Mouse (Mus musculus) ovary, adult 18-20 months (tissue): ENCODE results near the gene Dazap2.
"Not testable (repeated sequence)": the region's sequence is repeated elsewhere in the genome, so short reads cannot be mapped to it uniquely, and the experiment has no call there.

Experiments
- DNase-seq: peaks from one replicate; pipeline ENCODE4 v3.0.0; 2022; ENCODE audit warnings: low spot score, mixed read lengths

Dazap2 gene

DNA sequence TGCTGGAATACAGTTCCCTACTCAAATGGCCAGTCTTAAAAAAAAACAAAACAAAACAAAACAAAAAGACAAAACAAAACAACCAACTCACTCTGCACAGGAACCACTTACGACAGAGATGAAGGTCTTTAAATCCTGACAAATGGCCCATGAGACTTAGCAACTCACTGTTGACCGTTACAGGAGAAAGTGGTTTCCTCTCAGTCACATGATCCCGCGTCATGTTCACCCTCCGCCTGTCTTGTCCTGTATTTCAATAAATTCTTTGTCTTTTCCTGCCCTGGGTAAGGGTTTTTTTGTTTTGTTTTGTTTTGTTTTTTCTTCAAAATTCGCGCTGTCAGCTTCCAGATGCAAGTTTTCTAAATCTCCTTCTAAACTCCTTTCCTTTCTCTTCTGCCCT, 3.2 kb upstream of the Dazap2 start:
- no peak for DNase-seq

DNA sequence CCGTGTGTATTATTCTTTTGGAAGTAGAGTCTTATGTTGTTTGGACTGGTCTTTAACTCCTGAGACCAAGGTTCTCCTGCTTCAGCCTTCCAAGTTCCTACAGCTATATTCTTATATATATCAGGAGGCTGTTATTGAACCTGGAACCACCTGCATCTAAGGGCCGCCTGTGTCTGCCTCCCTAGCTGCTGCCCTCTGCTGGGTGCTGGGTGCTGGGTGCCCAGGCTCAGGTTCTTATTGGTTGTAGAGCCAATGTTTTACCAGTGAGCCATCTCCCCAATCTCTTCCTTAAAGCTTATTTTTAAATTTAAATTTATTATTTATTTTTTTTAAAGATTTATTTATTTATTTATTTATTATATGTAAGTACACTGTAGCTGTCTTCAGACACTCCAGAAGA, 2.7 kb upstream of the Dazap2 start:
- DNase-seq: no peak

DNA sequence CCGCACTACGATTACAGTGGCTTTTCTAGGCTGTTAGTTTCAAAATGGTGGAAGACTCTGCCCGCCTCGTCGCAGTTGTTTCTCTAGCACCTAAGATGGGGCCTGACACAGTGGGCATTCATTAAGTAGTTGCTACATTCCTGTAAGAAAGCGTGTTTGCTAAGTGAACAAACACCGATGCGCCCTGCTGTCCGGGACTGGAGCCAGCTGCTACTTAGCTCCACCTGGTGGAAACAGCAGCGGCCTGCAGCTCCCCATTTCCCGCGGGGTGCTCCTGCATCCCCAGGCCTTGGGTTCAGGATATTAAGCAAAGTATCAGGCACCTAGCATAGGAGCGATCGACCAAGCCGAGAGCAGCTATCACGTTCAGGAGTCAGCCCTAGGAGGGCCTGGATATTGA, 1.6 kb upstream of the Dazap2 start:
- peak; percentile 37 for DNase-seq

DNA sequence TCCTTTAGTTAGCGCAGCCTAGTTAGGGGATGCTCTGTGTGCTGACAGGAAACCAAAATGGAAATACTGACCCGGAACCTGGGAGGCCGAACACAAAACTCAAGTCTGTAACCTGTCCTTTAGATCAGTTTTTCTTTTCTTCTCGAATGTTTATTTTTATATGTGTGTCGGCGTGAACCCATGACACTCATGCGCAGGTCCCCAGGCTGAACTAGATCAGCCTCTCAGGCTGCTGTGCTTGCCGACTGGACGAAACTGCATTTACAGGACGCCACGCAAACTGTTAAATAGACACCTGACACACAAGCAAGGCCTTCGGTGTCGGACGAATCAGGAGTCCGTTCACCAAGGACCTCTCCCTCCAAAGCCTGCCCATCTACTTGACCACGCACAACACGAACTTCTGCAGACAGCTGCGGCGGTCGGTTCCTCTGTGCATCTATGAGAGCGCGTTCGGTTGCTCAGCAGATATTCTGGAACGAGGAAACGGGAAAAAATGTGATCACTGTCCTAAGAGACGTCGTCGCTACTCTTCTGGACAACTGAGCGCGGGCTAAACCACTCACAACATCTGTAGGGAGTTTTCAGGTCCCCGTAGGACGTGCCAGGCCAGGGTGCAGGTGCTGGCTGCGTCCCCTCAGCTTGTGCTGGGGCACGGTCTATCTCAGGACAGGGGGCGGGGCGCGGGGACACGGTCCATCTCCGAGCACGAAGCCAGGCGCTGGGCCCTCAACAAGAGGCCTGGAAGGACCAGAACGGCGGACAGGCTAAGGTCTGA, 742 bp upstream of the Dazap2 start:
- DNase-seq: no peak

DNA sequence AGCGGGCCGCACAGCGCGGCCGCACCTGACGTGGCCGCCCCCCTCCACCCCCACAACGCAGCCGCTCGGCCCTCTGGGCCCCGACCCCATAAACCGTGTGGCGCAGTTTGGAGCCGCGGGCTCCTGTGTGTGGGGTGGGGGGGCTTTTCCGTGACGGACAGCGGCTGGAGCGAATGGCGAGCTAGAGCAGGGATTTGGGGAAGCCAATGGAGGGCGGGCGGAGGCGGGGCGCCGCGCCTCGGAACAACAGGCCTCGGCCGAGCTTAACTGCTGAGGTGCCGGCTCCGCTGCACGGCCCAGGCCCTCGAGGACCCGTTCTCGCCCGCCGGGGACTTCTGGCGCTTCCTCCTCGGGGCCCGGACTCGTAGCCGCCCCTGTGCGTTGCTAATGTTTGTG, 674 bp downstream of the Dazap2 start:
- peak; percentile 83 for DNase-seq

DNA sequence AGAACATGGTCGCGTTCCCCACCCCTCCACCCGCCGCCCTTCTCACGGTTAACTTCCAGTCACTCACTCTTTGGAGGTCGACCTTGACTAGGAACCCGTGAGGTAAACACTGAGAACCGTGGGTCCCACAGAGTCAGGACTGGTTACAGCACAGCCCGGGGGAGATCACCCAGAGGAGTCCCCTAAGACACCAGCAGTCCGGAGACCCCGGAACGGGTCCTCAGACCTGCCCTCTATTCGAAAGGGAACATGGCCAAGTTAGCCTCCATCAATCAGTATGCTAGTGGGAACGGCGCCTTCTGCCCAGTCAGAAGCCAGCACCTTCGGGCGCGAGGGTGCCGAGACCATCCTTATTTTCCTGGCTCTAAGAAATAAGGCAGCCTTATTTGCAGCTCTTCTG, 1.1 kb downstream of the Dazap2 start:
- no peak for DNase-seq

DNA sequence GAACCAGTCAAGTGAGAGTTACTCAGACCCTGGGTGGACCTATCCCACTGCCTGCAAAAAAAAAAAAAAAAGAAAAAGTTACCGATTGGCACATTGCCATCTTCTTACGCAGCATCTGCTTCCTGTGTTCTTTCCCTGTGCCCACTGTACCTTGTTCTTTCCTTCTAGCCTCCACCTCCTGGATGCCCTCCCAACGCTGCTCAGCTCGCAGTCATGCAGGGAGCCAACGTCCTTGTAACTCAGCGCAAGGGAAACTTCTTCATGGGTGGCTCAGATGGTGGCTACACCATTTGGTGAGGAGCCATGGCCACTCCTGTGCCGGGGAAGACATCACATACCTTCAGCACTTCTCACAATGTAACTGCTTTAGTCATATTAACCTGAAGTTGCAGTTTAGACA, 4.1 kb downstream of the Dazap2 start:
- no peak for DNase-seq

DNA sequence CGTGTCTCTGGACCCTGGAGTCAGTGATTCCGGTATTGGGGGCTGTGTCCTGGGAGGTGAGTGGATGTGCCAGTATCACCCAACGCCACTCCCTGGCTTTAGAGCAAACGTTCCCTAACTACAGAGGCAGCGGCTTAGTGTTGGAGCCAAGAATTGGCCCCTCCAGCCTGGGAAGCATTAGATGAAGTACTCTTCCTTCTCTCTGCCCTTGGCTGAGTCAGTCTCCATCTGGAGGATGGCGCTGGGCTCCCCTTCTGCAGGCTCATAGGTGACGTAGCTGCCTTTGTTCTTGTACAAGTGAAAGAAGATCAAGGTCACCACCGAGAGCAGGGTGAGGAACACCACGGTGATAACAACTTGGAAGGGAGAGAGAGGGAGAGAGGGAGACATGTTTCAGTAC, 6.5 kb downstream of the Dazap2 start:
- not testable (repeated sequence) for DNase-seq

DNA sequence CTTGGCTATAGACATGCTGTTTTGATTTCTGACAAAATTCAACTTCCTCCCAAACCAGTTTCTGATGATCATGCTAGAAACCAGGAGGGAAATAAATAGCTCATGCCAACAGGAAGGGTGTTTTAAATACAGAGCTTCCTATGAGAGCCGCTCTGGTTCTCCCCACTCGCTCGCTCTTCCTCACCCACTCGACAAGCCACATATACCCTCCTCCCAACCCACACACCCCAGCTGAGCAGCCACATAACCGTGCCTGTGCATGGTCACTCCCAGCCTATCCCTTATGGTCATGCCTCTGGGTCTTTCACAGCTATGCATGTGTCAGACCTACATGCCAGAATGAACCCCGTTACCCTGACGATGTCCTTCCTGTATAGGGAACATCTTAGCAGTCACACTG, 7.0 kb downstream of the Dazap2 start:
- no peak for DNase-seq

DNA sequence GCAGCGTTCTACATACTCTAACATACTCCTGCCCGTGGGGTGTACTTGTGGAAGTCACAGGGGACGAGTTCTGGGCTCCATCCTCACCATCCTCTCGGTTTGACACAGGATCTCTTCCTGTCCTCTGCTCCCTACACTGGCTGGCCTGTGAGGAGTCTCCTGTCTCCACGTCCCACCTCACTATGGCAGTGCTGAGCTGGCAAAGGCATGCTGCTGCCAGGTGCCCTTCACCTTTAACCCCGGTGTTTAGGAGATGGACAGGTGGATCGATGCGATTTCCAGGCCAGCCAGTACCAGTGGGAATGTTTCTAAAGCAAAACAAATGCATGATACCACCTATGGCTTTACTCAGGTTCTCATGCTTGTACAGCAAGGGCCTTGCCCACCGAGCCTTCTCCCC, 8.6 kb downstream of the Dazap2 start:
- no peak for DNase-seq

DNA sequence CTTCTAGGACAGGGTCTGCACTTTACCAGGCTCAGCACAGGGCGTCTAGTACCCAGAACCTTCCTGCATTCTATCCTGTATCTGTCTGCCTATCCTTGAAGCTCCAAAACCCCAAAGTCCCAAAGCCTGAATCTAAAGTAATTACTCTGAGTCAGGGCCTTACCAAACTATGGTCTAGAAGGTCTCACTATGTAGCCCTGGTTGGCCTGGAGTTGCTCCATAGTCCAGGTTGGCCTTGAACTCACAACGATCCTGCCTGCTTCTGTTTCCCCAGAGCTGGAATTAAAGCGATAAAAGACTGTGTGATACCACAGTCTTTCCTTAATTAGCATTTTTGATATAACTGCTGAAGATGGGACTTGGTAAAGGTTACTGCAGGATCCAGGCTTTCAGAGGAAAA, 9.3 kb downstream of the Dazap2 start:
- DNase-seq: no peak

DNA sequence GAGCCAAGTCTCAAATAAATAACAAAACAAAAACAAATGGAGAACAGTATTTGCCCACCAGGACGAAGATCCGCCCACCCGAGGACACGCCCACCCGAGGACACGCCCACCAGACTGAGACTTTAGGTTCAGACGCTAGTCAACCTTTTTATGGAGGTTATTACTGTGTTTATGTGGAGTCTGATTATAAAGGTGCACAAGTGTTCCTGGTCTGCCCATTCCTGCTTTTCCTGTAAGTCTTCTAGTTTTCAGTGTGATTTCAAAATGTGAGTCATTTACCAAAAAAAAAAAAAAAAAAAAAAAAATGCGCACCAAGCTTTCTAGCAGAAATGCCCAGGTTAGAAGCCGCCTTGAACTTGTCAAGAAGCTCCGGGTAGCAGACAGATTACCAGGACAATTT, 12.1 kb downstream of the Dazap2 start:
- DNase-seq: no peak

DNA sequence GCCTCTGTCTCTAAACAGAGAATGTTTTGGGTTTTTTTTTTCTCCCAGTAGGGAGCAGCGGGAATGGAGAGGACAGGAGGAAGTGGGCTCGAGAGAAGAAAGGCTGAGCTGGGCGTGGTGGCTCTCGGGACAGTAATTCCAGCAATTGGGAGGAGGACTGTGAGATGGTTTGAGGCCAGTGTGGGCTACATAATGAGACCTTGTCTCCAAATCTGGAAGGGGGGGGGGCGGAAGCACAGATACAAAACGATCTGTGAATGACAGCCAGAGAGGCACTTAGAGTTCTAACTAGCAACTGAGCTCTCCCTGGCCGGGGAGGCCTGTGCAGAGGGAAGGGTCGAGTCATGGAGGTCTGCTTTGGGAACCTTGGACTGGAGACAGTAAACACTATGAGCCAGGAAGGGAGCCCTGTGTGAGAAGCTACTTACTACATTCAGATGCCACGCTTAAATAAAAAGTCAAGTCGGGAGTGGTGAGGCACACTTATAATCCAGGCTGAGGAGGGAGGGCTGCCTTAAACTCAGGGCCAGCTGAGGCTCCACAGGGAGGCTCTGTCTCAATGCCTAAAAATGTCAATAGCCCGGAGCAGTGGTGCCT, 12.7 kb downstream of the Dazap2 start:
- no peak for DNase-seq

DNA sequence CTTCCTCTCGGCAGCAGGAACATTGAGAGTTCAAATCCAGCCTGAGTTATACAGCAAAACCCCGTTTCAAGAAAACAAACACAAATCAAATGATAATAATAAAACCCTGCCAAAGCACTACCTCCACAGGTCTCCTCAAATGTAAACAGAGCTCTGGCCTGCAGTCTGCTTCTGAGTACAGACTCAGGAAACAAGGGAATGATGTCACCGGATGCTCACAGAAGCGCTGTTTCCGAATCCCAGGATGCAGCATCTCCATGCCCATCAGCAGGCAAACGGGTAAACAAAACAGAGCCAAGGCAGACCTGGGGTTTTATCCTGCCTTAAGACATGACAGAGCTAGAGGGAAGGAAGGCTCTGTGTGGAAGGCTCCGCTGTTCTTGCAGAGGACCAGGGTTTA, 13.6 kb downstream of the Dazap2 start:
- DNase-seq: no peak

DNA sequence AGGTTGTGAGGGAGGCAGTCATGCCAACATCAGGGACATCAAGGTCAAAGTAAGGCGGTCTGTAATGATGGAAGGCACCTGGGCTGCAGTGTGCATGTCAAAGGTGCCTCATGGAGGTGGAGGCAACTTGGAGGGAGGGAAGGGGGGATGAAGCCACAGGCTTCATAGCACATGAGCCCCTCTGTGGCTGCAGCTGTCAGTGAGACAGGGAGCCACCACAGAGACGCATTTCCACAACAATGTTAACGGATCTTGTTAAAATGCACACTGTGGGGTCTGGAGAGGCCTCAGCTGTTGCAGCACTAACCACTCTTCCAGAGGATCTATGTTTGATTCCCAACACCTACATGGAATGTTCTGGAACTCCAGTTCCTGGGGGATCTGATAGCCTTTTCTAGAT, 15.0 kb downstream of the Dazap2 start:
- no peak for DNase-seq

DNA sequence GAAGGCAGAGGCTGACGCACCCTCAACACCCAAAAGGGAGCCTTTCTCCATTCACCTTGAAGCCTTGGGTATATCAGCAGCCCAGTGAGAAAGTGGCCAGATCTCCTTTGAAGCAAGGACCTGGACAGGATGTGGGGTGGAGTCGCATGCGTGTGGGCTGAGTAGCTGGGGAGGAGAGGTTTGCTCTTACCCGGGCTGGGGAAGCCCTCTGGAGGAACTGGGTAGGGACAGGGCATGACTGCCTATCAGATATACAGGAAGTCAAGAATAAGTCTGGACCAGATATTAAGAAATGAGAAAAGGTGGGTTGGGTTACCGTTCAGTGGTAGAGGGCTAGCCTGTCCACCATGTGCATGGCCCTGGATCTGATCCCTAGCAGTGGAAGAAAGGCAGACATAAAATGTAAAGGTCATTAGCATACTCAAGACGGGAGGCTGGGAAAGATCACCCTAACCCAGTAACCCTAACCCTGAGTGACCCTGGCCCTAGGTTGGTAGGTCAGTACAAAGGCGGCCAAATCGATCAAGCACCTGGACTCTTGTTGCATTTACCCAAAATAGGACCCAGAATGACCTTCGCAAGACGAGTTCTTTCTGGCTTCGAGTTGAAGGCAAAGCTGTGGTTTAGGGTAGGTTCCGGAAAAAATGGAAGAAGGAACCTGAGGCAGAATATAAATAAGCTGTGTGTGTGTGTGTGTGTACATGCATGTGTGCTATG, 16.5 kb downstream of the Dazap2 start:
- DNase-seq: no peak

DNA sequence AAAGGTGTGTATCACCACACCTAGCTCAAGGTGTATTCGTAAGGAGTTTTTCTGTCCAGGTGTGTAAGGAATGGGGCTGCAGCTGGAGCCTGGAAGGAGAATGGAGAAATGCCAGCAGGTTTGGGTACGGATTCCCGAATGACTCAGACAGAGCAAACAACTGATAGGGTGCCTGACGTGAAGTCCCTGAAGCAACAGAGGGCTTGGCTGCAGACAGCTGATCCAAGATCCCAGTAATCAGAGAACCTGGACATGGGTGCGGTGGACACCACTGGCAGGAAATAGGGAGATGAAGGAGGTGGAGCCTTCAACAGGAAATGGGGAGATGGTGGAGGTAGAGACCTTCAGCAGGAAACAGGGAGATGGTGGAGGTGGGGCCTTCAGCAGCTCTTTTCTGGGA, 17.2 kb downstream of the Dazap2 start:
- no peak for DNase-seq

DNA sequence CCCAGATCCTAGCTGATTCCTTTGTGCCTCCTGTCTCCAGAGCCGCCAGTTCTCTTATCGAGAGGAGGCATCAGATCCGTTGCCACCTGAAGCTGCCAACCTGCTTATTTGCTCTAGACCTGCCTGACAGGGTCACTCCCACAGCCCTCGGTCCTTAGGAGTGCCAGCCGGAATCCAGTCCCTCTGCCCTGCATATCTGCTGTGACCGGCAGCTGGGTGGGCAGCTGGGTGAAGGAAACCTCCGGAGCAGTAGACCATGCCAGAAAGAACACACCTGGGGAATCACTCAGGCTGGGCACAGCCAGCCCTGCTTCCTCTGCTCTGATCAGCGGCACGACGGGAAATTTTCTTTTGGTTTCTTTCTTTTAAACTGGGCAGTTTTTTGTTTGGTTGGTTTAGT, 18.2 kb downstream of the Dazap2 start:
- DNase-seq: no peak

DNA sequence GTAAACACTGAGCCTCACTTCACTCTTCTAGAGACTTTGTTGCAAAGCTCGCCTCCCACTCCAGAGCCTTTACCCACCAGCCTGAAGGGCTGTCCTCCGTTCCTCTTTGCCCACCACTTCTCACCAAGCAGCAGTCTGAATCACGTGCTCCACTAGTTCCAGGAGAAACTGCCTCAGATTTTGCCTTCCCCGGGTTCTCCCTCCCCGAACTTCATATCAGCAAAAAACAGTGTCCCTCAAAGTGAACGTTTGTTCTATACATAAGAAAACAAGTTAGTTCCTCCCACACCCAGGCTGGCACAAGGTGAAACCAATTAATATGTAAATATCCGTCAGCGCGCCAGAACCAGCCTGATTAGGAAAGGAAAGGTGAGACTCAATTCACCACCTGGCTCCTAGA, 20.1 kb downstream of the Dazap2 start:
- DNase-seq: no peak

DNA sequence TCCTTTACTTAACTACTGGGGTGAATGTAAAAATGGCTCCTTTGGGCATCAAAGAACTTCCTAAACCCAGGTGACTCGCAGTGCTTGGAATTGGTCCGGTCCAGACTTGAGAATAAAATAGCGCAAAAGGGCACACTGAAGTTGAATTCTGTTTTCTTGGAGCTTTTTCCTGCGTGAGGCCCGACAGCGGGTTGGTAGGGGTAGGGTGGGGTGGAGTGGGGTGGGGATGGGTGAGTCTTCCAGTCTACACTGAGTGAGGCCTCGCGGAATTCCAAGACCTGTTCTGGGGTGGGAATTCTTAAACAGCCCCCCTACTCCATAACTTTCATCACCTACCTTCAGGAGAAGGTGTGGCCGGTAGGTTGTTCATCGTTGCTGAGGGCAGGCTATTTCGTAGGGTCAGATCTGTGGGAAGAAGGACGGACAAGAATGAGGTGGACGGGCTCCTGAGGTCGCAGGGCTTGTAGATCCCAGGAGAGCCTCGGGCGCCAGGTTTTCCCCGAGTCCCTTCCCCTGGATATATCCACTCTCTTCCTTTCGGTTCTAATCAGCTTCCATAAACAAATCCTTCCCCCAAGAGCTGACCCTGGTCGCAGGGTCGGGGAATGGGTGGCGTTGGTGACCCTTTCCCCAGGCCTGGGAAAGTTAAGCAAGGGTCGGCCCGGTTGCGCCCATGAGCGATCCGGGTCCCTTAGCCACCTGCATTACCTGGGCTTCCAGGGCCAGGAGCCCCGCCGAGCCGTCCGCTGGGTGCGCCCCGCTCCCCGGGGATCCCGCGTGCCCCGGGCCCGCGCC, 20.9 kb downstream of the Dazap2 start:
- DNase-seq: no peak

DNA sequence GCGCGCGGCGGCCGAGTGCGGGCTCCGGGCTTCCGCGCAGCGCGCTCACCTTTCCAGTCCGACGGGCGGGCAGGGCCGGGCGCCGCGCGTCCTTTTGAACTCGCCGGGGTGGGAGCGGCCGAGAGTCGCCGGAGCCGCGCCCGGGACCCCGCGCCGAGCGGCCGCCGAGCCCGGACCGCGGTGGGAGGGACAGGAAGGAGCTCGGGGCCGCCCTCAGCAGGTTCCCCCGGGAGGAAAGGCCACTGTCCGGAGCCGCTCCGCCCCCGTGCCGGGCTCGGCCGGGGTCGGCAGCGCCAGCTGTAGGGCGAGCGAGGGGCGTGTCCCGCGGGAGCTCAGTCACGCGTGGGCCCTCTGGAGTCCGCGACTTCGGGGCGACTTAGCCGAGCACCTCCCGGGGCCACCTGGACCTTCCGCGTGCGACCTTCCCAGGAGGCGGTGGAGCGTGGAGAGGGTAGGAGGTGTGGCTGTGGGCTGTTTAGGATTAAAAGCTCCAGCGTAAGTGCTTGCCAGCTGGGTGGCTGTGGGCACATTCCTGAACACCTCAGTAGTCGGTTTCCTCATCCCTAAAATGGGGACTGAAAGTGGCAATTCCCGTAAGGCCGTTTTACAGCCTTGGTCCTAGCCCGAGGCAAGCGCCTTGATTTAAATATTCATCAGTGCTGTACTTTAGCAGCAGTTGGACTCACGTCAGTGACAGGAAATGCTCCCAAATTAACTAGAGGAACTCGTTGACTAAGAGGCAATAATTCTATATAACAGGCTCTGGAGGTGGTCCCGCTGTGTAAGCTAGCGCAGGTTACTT, 21.8 kb downstream of the Dazap2 start, which contains the start of gene Smagp:
Gene Smagp (minus strand): TSS at position 241 of the 802 bp plus-strand sequence.
- no peak for DNase-seq

DNA sequence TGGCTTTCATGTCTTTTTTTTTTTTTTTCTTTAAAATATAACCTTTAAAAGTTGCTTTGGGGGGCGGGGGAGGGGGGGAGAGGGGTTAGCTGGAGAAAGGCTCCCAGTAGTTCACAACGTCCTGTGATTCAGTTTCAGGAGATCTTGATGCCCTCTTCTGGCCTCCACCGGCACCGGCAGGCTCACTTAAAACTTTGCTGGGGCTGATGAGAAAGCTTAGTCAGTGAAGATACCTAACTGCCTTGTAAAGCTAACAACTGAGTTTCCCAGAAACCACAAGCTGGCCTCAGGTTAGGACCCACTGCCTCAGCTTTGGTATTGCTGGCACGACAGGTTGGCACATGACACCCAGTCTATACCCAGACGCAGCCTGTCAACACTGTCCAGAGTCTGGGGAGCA, 22.5 kb downstream of the Dazap2 start:
- no peak for DNase-seq
